Mouse (Mus musculus): Measurements from ENCODE around the gene Spns3.

GRCm38 (mm10) chr11:72481313-72481712, 69.0 kb downstream of the Spns3 start:
- TF ChIP-seq CTCF (IDR thresholded peaks at IDR 0.05; ENCODE audit: low read depth) = no peak
- no peak for TF ChIP-seq EP300 (IDR thresholded peaks at IDR 0.05; ENCODE audit: low read depth)

Data from heart, postnatal 0 days (tissue).